Mouse (Mus musculus) MEL (cell line): Measurements from ENCODE around the gene Phykpl.

Experiments used
- CTCF ChIP-seq, 3 experiments: IDR thresholded peaks in 2 of 3; conservative IDR thresholded peaks in 1 of 3; 2 replicates each; pipeline ENCODE4 v1.5.1; 2011 to 2012; ENCODE audit warnings: low read length in 3 of 3, low read depth in 2 of 3, mild to moderate bottlenecking in 2 of 3, improper control_type of control experiment in 1 of 3, inconsistent platforms in 1 of 3, mixed read lengths in 1 of 3, moderate library complexity in 1 of 3; ENCODE audit not compliant: control insufficient read depth in 1 of 3, insufficient read depth in 1 of 3, poor library complexity in 1 of 3, severe bottlenecking in 1 of 3
- EP300 ChIP-seq, 2 experiments: IDR thresholded peaks; 2 replicates each; pipeline ENCODE4 v1.6.1; 2011; ENCODE audit warnings: improper control_type of control experiment in 2 of 2, low read length in 2 of 2, low read depth in 1 of 2, mild to moderate bottlenecking in 1 of 2
- KAT2A ChIP-seq: conservative IDR thresholded peaks from 2 replicates; pipeline ENCODE4 v1.6.1; 2012; ENCODE audit warnings: low read depth, low read length, improper control_type of control experiment, inconsistent platforms
- POLR2A ChIP-seq, 2 experiments: IDR thresholded peaks; 2 replicates each; pipeline ENCODE4 v1.6.1; 2011 to 2012; ENCODE audit warnings: low read length in 2 of 2, mild to moderate bottlenecking in 2 of 2, control low read depth in 1 of 2, improper control_type of control experiment in 1 of 2, low read depth in 1 of 2, moderate library complexity in 1 of 2; ENCODE audit not compliant: control insufficient read depth in 1 of 2, insufficient read depth in 1 of 2, poor library complexity in 1 of 2
- TBP ChIP-seq: IDR thresholded peaks from 2 replicates; pipeline ENCODE4 v1.8.0; 2011; ENCODE audit warnings: low read depth, low read length, improper control_type of control experiment

GRCm38 (mm10) chr11:51552091-51552490 is 32.5 kb upstream of the Phykpl start:
- TF ChIP-seq TBP: no peak
- no peak for TF ChIP-seq CTCF (IDR thresholded peaks at IDR 0.05 in 2 of 3, conservative IDR thresholded peaks at IDR 0.05 in 1 of 3; ENCODE audit: control insufficient read depth in 1 of 3, insufficient read depth in 1 of 3, low read depth in 2 of 3, low read length in 3 of 3, poor library complexity in 1 of 3, severe bottlenecking in 1 of 3)
- no peak for TF ChIP-seq KAT2A
- TF ChIP-seq POLR2A (IDR thresholded peaks at IDR 0.05; ENCODE audit: control insufficient read depth in 1 of 2, insufficient read depth in 1 of 2, low read depth in 1 of 2, low read length in 2 of 2, poor library complexity in 1 of 2): no peak
- TF ChIP-seq EP300 (IDR thresholded peaks at IDR 0.05; ENCODE audit: low read depth in 1 of 2, low read length in 2 of 2): no peak
